Mouse (Mus musculus) monocyte, adult 2 months (primary cell): ENCODE measurements around the gene Naglu.
"Not testable (repeated sequence)": the region's sequence is repeated elsewhere in the genome, so short reads cannot be mapped to it uniquely, and the experiment has no call there.

Experiments used
- DNase-seq, 2 experiments: peaks; one replicate each; pipeline ENCODE4 v3.0.0; 2022; ENCODE audit warnings: low spot score in 2 of 2, low read depth in 1 of 2

Gene Naglu

GRCm38 (mm10) chr11:101120545-101121188 is 50.9 kb downstream of the Naglu start:
- DNase-seq: no peak

- not testable (repeated sequence) for DNase-seq
Observed at GRCm38 (mm10) chr11:101124494-101124893, 54.7 kb downstream of the Naglu start.

GRCm38 (mm10) chr11:101125008-101125407 is 55.2 kb downstream of the Naglu start:
- not testable (repeated sequence) for DNase-seq

GRCm38 (mm10) chr11:101127075-101127474 is 57.3 kb downstream of the Naglu start:
- DNase-seq: no peak
